Mouse (Mus musculus) kidney, postnatal 0 days (tissue): ENCODE measurements around the gene Cnih2. TPM values are rescaled to one million over a fixed set of nuclear protein-coding genes. Genes with fewer than 3 reads are reported as not detected.

Experiments
- ATAC-seq: fragments of 200-750 bp; cut with Nextera tagmentation; replicated peaks from 2 replicates; pipeline ENCODE4 v1.8.0; 2017; ENCODE audit warnings: low read depth, moderate number of reproducible peaks, moderate TSS enrichment, moderate library complexity; ENCODE audit not compliant: low FRiP score
- DNase-seq: peaks from one replicate; pipeline ENCODE4 v3.0.0-alpha.2; 2016; ENCODE audit warnings: low spot score
- H3K27ac ChIP-seq: fragments of 300-500 bp; sonication (generic); 2 replicates; pipeline ENCODE4 v1.5.1; 2014; ENCODE audit warnings: mild to moderate bottlenecking
- H3K27me3 ChIP-seq: fragments of 300-500 bp; sonication (generic); 2 replicates; pipeline ENCODE4 v1.6.1; 2014; ENCODE audit warnings: low read length, mixed read lengths; ENCODE audit not compliant: insufficient read depth
- H3K36me3 ChIP-seq: fragments of 300-500 bp; sonication (generic); 2 replicates; pipeline ENCODE4 v1.6.1; 2014; ENCODE audit warnings: low read length, mixed read lengths; ENCODE audit not compliant: insufficient read depth
- H3K4me1 ChIP-seq: fragments of 300-500 bp; sonication (generic); replicated peaks from 2 replicates; pipeline ENCODE4 v1.6.1; 2014; ENCODE audit warnings: antibody characterized with exemption, low read length, mixed read lengths; ENCODE audit not compliant: insufficient read depth
- H3K4me2 ChIP-seq: fragments of 300-500 bp; sonication (generic); 2 replicates; pipeline ENCODE4 v1.6.1; 2014; ENCODE audit warnings: mild to moderate bottlenecking, low read length, moderate library complexity, mixed read lengths
- H3K4me3 ChIP-seq: fragments of 300-500 bp; sonication (generic); replicated peaks from 2 replicates; pipeline ENCODE4 v1.5.1; 2014; ENCODE audit warnings: low read depth, low read length
- H3K9ac ChIP-seq: fragments of 300-500 bp; sonication (generic); 2 replicates; pipeline ENCODE4 v1.6.1; 2014; ENCODE audit warnings: low read depth, low read length
- H3K9me3 ChIP-seq: fragments of 300-500 bp; sonication (generic); replicated peaks from 2 replicates; pipeline ENCODE4 v1.6.1; 2016; ENCODE audit warnings: low read length, inconsistent platforms, mixed read lengths
- CTCF ChIP-seq: IDR thresholded peaks from 2 replicates; pipeline ENCODE4 v1.5.1; 2016; ENCODE audit warnings: antibody characterized with exemption, low read depth, mild to moderate bottlenecking, moderate library complexity
- WGBS: fragments of 180-500 bp; shearing (Covaris S2); extraction: QIAGEN DNeasy Blood & Tissue Kit; methylation state at CpG from one replicate; pipeline ENCODE4 v1.1.7; 2014; 5-methylcytosine and 5-hydroxymethylcytosine counted together
- polyA plus RNA-seq: library from polyadenylated mRNA; unstranded; fragments of >200 nt; fragmentation: Nextera tagmentation; extraction: Ambion mirVana; gene quantifications from 2 replicates; pipeline ENCODE4 v1.2.1, GENCODE M21; 2015

Cnih2 gene
- polyA plus RNA-seq, 1 experiment from 2014 or later = 4.2 TPM

DNA sequence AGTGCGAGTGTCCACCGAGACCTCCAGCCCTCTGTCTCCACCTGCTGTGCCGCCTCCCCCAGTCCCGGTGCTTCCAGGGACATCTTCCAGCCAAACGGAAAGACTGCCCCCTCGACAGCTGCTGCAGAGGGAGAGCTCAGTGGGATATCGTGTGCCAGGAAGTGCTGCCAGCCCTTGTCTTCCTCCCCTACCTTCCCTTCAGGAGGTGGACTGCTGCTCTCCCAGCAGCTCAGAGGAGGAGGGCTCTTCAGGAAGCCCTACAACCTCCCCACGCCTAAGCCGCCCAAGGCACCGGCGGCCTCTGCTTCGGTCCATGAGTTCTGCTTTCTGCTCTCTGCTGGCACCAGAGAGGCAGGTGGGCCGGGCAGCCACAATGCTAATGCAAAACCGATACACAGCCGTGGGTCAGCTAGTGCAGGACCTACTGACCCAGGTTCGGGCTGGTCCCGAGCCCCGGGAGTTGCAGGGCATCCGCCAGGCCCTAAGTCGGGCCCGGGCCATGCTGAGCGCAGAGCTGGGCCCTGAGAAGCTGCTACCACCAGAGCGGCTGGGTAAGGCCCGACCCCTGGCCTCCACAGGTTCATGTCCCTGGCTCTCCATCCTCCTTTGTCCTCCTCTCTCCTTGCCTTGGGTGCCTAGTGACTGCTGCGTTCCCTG is 46.0 kb downstream of the Cnih2 start:
- TF ChIP-seq CTCF = no peak
- Histone ChIP-seq H3K27me3 (no peaks in the 10 kb centered on the region), H3K4me2 (no peak overlapping the region), H3K9me3 (no peaks in the 10 kb centered on the region), H3K9ac (0 out of 2 replicates have a peak overlapping the region, but pooled peaks have one; percentile 13), H3K4me3 (no peak overlapping the region), H3K36me3 (0 out of 2 replicates have a peak, but pooled peaks cover 9% of the 10 kb centered on the region), H3K4me1 (peaks cover 16% of the 10 kb centered on the region), H3K27ac (no peak overlapping the region)
- ATAC-seq (no peak), DNase-seq (peak; percentile 34)
- WGBS = 34% methylated on average over 25 of the region's 25 CpGs

DNA sequence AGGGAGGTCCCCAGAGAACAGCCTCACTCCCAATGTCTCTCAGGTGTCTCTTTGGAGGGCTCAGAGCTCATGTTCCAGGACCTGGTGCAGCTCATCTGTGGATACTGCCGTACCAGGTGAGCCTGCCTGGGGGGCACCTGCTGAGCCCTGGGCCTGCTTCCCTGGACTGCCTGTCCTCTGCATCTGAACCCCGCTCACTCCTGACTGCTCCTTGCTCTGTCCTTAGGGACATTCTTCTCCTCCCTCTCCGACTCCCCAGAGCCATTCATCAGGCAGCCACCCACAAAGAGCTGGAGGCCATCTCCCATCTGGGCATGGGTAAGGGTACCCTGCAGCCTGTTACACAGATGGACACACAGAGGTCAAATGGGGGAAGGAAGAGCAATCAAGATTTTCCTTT is 46.8 kb downstream of the Cnih2 start:
- 0 out of 2 replicates have a peak overlapping the region, but pooled peaks have one; percentile 35 for H3K9ac ChIP-seq
- no peak for ATAC-seq
- peak overlapping the region; percentile 22; the same call in 1 of the 2 replicates for H3K4me3 ChIP-seq
- DNase-seq = no peak
- H3K4me1 ChIP-seq = peaks cover 16% of the 10 kb centered on the region
- H3K27ac ChIP-seq = no peak overlapping the region
- peak overlapping the region; percentile 54 for H3K4me2 ChIP-seq
- 65% methylated on average over 3 of the region's 3 CpGs for WGBS
- no peaks in the 10 kb centered on the region for H3K9me3 ChIP-seq
- H3K36me3 ChIP-seq = 0 out of 2 replicates have a peak, but pooled peaks cover 15% of the 10 kb centered on the region
- no peak for TF ChIP-seq CTCF
- H3K27me3 ChIP-seq = no peaks in the 10 kb centered on the region

DNA sequence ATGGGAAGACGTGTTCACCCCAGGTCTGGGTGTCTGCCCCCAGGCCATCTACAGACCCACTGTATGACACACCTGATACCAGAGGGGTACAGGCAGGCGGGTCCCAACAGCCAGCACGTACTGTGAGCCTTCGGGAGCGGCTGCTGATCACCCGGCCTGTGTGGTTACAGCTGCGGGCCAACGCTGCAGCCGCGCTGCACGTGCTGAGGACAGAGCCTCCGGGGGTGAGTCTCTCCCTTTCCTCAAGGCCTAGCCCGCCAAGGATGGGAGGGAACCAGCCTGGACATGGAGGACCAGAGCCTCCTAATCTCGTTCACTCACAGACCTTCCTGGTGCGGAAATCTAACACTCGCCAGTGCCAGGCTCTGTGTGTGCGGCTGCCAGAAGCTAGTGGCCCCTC is 47.3 kb downstream of the Cnih2 start:
- Histone ChIP-seq H3K4me3 (peak overlapping the region; percentile 22; the same call in 1 of the 2 replicates), H3K27me3 (no peaks in the 10 kb centered on the region), H3K4me1 (peaks cover 16% of the 10 kb centered on the region), H3K36me3 (0 out of 2 replicates have a peak, but pooled peaks cover 20% of the 10 kb centered on the region), H3K4me2 (peak overlapping the region; percentile 54), H3K9ac (peak overlapping the region; percentile 35; the same call in 1 of the 2 replicates), H3K27ac (no peak overlapping the region; the same call in 1 of the 2 replicates), H3K9me3 (no peaks in the 10 kb centered on the region)
- whole genome bisulfite sequencing = 10% methylated on average over 17 of the region's 17 CpGs
- DNase-seq = peak; percentile 36
- peak; percentile 18; the same call in 1 of the 2 replicates for ATAC-seq
- TF ChIP-seq CTCF = no peak

DNA sequence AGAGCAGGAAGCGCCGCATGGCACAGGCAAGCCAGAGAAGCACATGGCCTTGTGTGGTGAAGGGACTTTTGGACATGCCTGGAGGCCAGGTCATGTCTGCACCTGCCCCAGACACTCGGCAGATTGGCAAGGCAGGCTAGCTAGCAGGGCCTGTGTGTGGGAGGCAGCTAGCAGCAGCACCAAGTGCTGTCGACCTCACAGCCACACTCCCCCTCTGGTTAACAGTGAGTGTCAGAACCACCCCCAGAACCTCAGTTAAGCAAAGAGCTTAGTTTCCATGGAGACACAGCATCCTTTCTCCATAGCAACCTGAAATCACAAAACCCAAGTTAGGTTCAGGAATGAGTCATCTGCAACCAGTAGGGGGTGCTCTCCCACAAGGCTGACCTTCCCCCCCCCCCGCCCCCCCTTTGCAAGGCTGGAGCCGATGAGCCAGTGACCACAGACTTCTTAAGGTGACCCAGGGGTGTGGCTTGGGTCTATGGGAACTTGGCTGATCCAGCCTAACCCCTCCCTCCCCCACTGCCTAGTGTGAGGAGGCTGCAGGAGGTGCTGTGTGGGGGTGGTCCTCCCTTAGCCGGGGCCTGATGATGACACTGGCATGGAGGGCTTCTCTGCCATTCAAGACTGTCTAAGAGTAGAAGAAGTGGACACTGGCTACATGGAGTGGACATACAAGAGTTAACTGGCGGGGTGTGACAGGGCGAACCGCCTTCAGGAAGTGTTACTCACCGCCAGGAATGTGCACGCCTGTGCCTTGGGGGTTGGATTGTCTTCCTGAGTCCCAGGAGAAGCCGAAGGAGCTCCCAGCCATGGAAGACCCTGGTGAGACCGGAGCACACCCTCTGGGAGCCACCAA is 48.0 kb downstream of the Cnih2 start, which contains the start of gene Rin1:
Gene Rin1 (plus strand): TSS at position 435 of the 859 bp plus-strand sequence.
- Histone ChIP-seq H3K9me3 (no peaks in the 10 kb centered on the region), H3K36me3 (0 out of 2 replicates have a peak, but pooled peaks cover 22% of the 10 kb centered on the region), H3K4me3 (peak within 1 kb of the TSS; percentile 22), H3K9ac (peak within 1 kb of the TSS; percentile 35; the same call in 1 of the 2 replicates), H3K27me3 (no peaks in the 10 kb centered on the region), H3K4me1 (peaks cover 16% of the 10 kb centered on the region), H3K27ac (no peak within 1 kb of the TSS; the same call in 1 of the 2 replicates), H3K4me2 (peak within 1 kb of the TSS; percentile 54)
- DNase-seq (peak; percentile 81), ATAC-seq (peak; percentile 62)
- 12% methylated on average over 14 of the region's 14 CpGs for WGBS
- TF ChIP-seq CTCF = peak; percentile 75

DNA sequence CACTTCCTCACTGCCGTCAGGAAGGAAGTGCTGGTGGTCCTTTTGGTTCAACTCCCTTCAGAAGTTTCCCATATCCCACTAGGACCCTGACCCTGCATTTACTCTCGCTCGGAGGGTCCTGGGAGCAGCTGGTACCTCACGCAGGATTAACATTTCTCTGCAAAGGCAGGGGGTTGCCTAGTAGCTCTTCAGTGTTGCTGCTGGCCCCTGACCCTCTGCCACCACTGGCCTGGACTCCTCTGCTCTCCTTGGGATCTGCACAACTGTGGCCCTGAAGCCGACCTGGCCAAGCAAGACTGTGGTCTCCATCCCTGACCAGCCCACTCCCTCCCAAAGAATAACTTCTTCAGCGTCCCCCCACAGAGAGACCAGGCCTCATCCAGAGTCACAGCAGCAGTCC is 49.0 kb downstream of the Cnih2 start:
- Histone ChIP-seq H3K4me3 (no peak overlapping the region), H3K9me3 (no peaks in the 10 kb centered on the region), H3K27ac (no peak overlapping the region), H3K27me3 (no peaks in the 10 kb centered on the region), H3K4me2 (no peak overlapping the region), H3K9ac (no peak overlapping the region), H3K36me3 (0 out of 2 replicates have a peak, but pooled peaks cover 22% of the 10 kb centered on the region), H3K4me1 (peaks cover 16% of the 10 kb centered on the region)
- no peak for DNase-seq
- WGBS = 79% methylated on average over 6 of the region's 6 CpGs
- no peak for TF ChIP-seq CTCF
- ATAC-seq = no peak
